Mouse (Mus musculus) kidney, adult 8-10 months (tissue): ENCODE results near the gene Cyfip2.

Experiments used
- DNase-seq, 2 experiments: peaks; one replicate each; pipeline ENCODE4 v3.0.0; 2022

Cyfip2 gene

GRCm38 (mm10) chr11:46312523-46313035 is at the start of gene Cyfip2:
Cyfip2 (minus strand) TSS chr11:46312859.
- DNase-seq: peak; percentile 60 to 69

- DNase-seq: no peak
These were observed 48.5 kb upstream of the Cyfip2 start for GRCm38 (mm10) chr11:46360991-46361665.

DNA sequence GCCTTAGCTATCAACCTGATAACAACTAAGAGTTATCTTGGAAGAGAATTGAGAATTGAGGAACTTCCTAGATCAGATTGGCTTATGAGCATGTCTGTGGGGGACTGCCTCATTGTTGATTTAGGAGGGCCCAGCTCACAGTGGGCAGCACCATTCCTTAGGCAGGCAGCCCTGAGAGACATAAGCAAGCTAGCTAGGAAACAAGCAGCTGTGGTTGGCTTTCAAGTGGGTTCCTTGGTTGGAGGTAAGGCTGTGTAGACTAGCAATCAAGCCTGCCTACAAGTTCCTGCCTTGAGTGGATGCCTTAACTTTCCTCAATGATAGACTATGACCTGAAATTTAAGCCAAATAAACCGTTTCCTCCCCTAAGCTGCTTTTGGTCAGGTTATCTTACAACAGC is 45.7 kb upstream of the Cyfip2 start:
- DNase-seq: no peak

- no peak for DNase-seq
These were observed 37.2 kb upstream of the Cyfip2 start for GRCm38 (mm10) chr11:46349681-46350410.

DNA sequence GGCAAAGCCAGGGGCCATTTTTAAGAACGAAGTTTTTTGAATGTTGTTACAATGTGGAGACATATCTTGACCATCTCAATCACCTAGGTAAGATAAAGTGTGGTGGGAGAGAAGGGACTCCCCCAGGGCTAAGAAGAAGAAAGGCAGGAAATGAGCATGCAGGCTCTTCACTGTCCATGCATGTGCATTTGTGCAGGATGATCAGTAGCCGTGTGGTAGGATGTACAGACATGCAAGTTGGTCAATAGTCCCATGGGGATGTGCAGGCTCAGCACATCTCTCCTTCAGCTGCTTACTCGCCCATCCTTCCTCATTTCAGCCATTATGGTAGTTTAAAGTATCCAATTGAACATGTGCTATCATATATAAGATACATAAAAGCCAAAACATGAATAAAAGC is 35.8 kb upstream of the Cyfip2 start:
- DNase-seq: no peak

- DNase-seq: no peak
These were observed 35.1 kb upstream of the Cyfip2 start for GRCm38 (mm10) chr11:46347756-46348155.

GRCm38 (mm10) chr11:46343886-46344546 is 31.4 kb upstream of the Cyfip2 start:
- no peak for DNase-seq

DNA sequence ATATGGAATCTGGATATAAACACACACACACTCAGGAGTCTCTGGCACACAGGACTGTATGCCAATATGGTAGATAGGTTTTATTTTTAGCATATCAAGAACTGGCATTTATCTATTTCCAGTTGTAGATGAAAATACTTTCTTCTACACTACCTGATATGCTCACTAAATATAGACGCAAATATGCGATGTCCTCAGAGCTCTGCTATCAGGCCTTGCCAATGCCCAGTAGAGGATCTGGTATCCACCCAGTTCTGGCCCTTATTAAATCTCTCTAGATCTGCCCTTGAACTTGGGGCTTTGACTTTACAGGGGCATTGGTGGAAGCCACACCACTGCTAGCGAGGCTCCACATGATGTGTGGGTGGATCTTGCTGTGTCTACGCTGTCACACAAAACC is 29.3 kb upstream of the Cyfip2 start:
- no peak for DNase-seq

DNA sequence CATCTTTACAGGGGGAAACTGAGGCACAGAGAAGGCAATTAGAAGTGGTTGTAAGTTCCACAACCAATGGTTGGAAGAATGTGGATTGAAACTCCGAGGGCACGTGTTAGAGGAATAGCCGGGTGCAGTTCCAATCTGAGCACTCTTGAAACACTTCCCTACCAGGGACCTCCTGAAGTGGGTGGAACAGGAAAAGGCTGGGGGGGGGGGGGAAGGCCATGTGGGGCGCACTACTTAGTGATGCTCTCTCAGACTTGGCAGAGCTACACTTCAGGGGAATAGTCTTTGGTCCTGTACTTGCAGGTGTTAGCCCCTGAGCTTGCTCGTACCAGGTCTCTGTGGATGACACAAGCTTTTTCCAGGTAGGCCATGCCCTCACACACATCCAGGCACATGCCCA is 23.4 kb upstream of the Cyfip2 start:
- DNase-seq: no peak

GRCm38 (mm10) chr11:46332217-46332616 is 19.6 kb upstream of the Cyfip2 start:
- no peak for DNase-seq

GRCm38 (mm10) chr11:46326271-46327015 is 13.8 kb upstream of the Cyfip2 start:
- DNase-seq: no peak

GRCm38 (mm10) chr11:46321559-46321958 is 8.9 kb upstream of the Cyfip2 start:
- DNase-seq: no peak

- DNase-seq: no peak
These were observed 1.9 kb upstream of the Cyfip2 start for GRCm38 (mm10) chr11:46314534-46314933.

GRCm38 (mm10) chr11:46313851-46314250 is 1.2 kb upstream of the Cyfip2 start:
- no peak for DNase-seq

DNA sequence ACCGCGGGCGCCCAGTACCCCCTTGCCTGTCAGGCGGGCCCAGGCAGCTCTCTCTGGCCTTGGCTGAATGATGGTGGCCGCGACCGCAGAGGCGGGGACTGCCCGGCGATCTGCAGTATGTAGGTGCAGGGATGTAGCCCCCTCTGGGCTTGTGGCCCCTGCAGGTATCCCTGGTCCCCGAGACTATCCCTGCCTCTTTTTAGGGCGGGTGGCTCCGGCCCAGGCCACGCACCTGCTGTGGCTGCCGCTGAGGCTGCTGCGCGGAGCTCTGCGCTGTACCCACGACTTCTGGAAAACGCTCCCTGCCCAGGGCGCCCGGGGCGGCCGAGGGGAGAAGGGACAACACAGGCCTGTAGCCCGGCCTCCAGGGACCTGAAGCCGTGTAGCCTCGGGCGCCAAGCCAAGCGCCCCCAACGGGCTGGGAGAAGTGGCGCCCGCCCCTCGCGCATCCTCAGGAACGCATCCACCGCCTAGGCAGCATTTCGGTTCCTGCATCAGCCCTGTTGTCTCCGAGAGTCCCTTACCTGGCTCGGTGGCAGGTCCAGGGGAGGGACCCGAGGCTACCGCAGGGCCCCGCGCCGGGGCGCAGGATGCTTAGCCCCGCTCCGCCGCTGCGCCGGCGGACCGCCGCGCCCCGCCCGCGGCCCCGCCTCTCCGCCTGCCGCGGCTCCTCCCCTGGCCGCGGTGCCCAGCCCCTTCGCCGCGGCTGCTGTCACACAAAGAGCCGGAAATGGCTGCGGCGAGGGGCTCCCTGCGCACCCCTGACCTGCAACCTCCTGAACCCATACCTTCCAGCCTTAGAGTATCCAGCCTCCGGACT is 746 bp downstream of the Cyfip2 start:
- peak; percentile 58 to 60 for DNase-seq

- DNase-seq: no peak
These were observed 1.4 kb downstream of the Cyfip2 start for GRCm38 (mm10) chr11:46311181-46311702.

GRCm38 (mm10) chr11:46310647-46311063 is 2.0 kb downstream of the Cyfip2 start:
- no peak for DNase-seq

GRCm38 (mm10) chr11:46309808-46310555 is 2.7 kb downstream of the Cyfip2 start:
- no peak for DNase-seq

DNA sequence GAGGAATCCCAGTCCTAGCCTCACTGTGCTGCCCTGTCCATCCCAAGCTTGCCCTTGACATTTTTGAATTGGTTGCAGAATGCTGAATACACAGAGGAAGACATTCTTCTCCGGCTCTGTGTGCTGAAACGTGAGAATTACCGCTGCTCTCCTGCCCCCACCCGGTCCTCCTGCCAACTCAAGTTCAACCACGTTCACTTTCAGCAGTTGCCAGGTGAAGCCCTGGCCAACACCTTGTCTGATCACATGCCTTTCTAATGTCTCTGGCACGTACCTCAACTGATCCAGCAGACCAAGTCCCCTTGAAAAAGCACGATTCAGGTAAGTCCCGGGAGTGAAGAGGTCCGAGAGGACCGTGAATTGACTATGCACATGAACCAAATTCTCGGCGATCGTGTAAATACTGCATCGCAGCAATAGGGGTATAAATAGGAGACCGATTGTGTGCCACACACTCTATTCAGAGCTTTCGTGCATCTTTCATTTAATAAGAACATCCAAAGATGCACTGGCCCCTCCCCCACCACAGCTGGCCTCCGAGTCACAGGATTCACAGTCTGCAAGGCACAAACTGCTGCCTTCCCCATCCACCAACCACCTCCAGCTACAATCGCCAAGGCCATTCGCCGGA is 3.4 kb downstream of the Cyfip2 start:
- peak; percentile 84 to 92 for DNase-seq

DNA sequence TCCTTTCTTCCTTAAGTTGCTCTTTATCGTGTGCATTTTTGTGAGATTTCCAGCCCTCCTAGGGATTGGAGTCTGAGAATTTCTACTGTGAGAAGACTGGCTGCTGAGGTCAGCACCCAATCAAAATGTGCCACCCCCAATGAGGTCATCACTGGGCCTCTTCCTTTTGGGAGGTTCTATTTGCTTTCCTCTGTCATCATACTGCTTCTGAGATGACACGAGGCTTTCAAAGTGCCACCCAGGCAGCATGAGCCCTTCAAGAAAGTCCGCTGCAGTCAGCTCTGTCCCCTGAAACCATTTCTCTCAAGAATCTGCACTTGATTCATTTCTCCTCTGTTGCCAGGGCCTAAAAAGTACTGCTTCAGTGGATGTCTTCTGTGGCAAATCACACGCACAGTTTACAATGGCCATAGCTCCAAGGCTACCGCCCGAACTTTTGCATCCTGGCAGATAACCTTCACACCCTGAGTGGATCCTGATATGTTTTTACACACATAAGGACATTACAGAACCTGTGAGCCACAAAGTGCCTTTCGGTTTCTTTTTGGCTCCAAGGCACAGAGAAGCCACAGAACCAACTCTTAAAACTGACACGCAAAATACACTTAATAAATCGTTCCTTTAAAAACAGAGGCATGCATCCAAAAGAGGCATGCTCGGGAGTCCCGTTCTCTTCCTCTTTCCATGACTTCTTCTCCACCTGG is 4.2 kb downstream of the Cyfip2 start:
- no peak for DNase-seq
